Mouse (Mus musculus) small intestine, adult 2 months (tissue): Measurements from ENCODE around the gene Slc5a2. TPM values are rescaled to one million over a fixed set of nuclear protein-coding genes. Genes with fewer than 3 reads are reported as not detected.

Experiments used
- H3K27ac ChIP-seq: fragments of 200-500 bp; 2 replicates; pipeline ENCODE4 v1.5.1; 2012; ENCODE audit warnings: low read depth, low read length, control low read depth, inconsistent platforms; ENCODE audit not compliant: insufficient read depth
- H3K27me3 ChIP-seq: fragments of 200-500 bp; 2 replicates; pipeline ENCODE4 v1.6.1; 2012; ENCODE audit warnings: mild to moderate bottlenecking, moderate library complexity, low read length, inconsistent platforms; ENCODE audit not compliant: control insufficient read depth, insufficient read depth
- H3K36me3 ChIP-seq: fragments of 200-500 bp; 2 replicates; pipeline ENCODE4 v1.6.1; 2012; ENCODE audit warnings: mild to moderate bottlenecking, low read length, control low read depth, inconsistent platforms; ENCODE audit not compliant: control insufficient read depth, insufficient read depth
- H3K4me1 ChIP-seq: fragments of 200-500 bp; 2 replicates; pipeline ENCODE4 v1.6.1; 2012; ENCODE audit warnings: low read length, inconsistent platforms, mixed read lengths; ENCODE audit not compliant: control insufficient read depth, insufficient read depth, insufficient read length
- H3K4me3 ChIP-seq: fragments of 200-500 bp; 2 replicates; pipeline ENCODE4 v1.5.1; 2012; ENCODE audit warnings: low read depth, mild to moderate bottlenecking, control low read depth, inconsistent platforms, low read length, moderate library complexity
- CTCF ChIP-seq: fragments of 200-500 bp; IDR thresholded peaks from 2 replicates; pipeline ENCODE4 v1.5.1; 2012; ENCODE audit warnings: low read depth, mild to moderate bottlenecking, control low read depth, inconsistent platforms, low read length, moderate library complexity, mixed read lengths; ENCODE audit not compliant: insufficient replicate concordance, insufficient read length; ENCODE audit errors: extremely low read depth
- POLR2A ChIP-seq: fragments of 200-500 bp; IDR thresholded peaks from 2 replicates; pipeline ENCODE4 v1.6.1; 2012; ENCODE audit warnings: low read depth, mild to moderate bottlenecking, control low read depth, inconsistent platforms, low read length, moderate library complexity
- WGBS: fragments of 180-500 bp; shearing (Covaris S2); methylation state at CpG from one replicate; pipeline ENCODE4 v1.1.7; 2018; 5-methylcytosine and 5-hydroxymethylcytosine counted together
- polyA plus RNA-seq: library from polyadenylated mRNA; depleted of rRNA; stranded (reverse); fragments of >200 nt; gene quantifications from 2 replicates; pipeline ENCODE4 v1.2.3, GENCODE M21; 2012

The Slc5a2 gene
- polyA plus RNA-seq, 1 experiment, result not detected

DNA sequence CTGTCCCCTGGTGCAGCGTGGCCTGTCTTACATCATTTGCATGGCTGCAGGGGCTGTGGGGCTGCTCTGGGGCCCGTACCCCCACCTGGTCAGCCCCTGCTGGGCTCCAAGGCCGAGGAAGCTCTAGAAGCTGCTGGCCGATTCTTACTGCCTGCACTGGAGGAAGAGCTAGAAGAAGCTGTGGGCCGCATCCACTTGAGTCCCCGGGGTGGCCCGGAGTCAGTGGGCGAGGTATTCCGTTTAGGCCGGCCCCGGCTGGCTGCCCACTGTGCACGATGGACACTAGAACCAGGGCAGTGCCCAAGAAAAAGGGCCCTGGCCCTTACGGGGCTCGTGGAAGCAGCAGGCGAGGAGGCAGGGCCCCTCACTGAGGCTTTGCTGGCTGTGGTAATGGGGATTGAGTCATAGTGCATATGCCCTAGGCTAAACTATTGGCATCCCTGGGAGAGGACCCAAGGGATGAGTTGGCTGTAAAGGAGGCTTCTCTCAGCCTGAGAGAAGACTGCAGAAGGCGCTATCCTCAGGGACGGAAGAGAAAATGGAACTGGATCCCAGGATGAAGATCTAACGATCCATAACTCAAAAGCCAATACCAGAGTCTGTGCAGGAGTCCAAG, 20.9 kb upstream of the Slc5a2 start:
- H3K36me3 ChIP-seq, result peaks cover 46% of the 10 kb centered on the region
- WGBS, result 93% methylated on average over 18 of the region's 18 CpGs
- H3K27me3 ChIP-seq, result no peaks in the 10 kb centered on the region
- TF ChIP-seq POLR2A (no peak), CTCF (no peak)
- H3K4me1 ChIP-seq, result no peaks in the 10 kb centered on the region; the same call in 1 of the 2 replicates
- no peak overlapping the region for H3K4me3 ChIP-seq
- no peak overlapping the region for H3K27ac ChIP-seq

DNA sequence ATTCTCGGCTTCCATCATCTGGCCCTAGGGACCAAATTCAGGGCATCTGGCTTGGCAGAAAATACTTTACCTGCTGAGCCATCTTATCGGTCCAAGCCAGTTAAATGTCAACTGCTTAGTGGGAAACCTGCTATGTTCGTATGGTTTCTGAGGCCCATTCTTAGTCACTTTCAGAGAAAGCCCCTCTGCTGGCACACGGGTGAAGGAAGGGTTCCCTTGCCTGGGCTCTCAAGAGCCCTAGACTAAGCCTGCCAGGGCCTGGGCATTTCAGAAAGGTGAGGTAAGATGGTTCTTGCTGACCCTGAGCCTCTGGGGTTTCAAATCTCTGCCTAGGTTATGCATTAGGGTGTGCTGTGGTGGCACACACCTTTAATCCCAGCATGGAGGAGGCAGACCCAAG, 19.9 kb upstream of the Slc5a2 start:
- Histone ChIP-seq H3K4me3 (no peak overlapping the region), H3K36me3 (peaks cover 38% of the 10 kb centered on the region), H3K27me3 (no peaks in the 10 kb centered on the region), H3K4me1 (no peaks in the 10 kb centered on the region; the same call in 1 of the 2 replicates), H3K27ac (peak overlapping the region; percentile 81)
- TF ChIP-seq POLR2A (no peak), CTCF (no peak)
- 94% methylated on average over 4 of the region's 4 CpGs for WGBS

DNA sequence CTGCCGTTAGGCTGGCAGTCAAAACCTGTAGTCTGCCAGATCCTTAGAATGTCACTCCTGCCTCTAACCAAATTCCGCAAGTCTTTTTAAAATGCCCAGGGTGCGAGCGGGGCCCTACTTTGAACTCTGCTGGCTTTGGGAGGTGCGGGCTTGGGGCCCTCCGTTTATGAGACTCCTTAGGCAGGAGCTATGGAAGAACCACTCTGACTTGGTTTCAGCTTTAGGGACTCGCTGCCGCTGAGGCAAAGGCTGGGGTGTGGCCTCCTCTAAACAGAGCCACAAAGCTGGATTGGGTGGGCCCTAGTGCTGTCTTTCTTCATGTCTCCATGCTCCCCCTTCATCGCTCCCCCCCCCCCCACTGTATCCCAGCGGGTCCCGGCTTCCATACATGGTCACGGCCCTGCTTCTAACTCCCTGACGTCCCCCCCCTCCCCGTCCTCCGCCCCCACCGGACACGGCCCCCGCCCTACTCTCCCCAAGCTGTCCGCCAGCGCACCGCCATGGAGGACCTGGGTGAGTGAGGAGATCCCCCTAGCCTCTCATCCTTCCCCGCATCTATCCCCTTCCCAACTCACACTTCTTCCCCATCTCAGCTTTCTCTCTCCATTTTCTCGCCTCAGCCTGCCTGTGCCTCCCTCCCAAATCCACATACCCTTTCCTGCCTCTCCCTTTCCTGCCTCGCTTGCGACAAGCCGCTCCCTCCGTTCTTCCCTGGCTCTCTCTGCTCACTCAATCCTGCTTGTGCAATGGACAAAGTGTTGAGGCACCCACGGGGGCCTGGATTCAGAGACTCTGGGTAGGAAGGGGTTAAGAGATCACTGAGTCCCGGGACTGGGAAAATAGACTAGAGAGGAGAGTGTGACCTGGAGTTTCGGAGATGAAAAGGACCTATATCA, 18.7 kb upstream of the Slc5a2 start, which contains the start of gene Tgfb1i1:
Tgfb1i1 (plus strand) TSS at position 317 of the 896 bp plus-strand sequence.
- Histone ChIP-seq H3K36me3 (peaks cover 28% of the 10 kb centered on the region), H3K27ac (peak within 1 kb of the TSS; percentile 94), H3K4me1 (no peaks in the 10 kb centered on the region; the same call in 1 of the 2 replicates), H3K4me3 (peak within 1 kb of the TSS; percentile 70), H3K27me3 (no peaks in the 10 kb centered on the region)
- no peak for TF ChIP-seq POLR2A
- TF ChIP-seq CTCF, result no peak
- 13% methylated on average over 28 of the region's 30 CpGs for WGBS

DNA sequence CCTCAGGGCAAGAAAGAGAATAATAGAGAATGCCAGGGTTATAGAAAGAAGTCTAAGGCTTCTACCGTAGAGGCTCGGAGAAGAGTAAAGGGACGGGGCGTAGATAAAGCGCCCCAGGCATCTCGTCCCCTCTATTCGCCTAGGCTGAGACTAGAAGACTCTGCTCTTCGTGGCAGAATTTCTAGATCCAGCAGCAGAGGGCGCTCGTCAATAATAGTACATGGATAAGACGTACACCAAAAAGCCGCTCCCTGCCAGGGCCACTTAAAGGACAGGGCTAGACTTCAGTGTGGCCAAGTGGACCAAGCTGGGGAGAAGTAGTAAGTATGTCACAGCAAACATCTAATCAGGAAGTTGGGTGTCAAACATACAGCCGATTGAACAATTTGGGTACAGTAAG, 18.0 kb upstream of the Slc5a2 start:
- TF ChIP-seq CTCF (peak; percentile 77; the same call in 1 of the 2 replicates), POLR2A (no peak)
- WGBS, result 2% methylated on average over 13 of the region's 13 CpGs
- H3K36me3 ChIP-seq, result peaks cover 22% of the 10 kb centered on the region
- H3K27ac ChIP-seq, result peak overlapping the region; percentile 94
- H3K27me3 ChIP-seq, result no peaks in the 10 kb centered on the region
- H3K4me1 ChIP-seq, result no peaks in the 10 kb centered on the region; the same call in 1 of the 2 replicates
- peak overlapping the region; percentile 70; the same call in 1 of the 2 replicates for H3K4me3 ChIP-seq

DNA sequence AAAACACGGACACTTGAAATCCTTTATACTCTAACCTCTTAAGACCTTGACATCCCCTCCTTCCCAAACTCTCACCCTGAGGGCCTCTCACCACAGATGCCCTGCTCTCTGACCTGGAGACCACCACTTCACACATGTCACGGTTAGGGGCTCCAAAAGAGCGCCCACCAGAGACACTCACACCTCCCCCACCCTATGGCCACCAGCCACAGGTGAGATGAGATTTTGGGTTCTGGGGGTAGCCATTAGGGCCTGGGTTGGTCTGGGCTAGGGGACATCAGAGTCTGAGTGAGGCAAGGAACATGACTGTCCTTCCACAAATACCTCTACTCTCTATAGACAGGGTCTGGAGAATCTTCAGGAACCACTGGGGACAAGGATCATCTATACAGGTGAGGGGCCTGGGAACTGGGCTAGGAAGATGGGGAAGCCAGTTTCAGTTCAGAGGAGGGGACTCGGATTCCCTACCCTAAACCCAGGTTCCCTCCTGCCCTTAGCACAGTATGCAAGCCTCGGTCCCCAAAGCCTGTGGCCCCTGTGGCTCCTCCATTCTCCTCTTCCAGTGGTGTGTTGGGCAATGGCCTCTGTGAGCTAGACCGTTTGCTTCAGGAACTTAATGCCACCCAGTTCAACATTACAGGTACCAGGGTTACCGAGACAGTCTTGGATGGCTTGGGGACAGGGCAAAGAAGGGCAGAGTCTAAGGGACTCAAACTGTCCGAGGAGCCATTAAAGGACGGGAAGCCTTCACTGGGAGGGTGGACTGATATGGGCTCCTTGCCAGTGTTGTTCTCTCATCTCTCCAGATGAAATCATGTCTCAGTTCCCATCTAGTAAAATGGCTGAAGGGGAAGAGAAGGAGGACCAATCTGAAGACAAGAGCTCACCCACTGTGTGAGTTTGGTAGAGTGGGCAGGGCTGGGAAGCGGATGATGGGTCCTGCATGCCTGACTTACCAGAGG, 17.1 kb upstream of the Slc5a2 start:
- no peaks in the 10 kb centered on the region for H3K27me3 ChIP-seq
- H3K4me3 ChIP-seq, result peak overlapping the region; percentile 49
- H3K36me3 ChIP-seq, result peaks cover 16% of the 10 kb centered on the region
- WGBS, result 76% methylated on average over 10 of the region's 10 CpGs
- H3K4me1 ChIP-seq, result peaks cover 3% of the 10 kb centered on the region
- H3K27ac ChIP-seq, result peak overlapping the region; percentile 17; the same call in 1 of the 2 replicates
- TF ChIP-seq CTCF (no peak), POLR2A (no peak)

DNA sequence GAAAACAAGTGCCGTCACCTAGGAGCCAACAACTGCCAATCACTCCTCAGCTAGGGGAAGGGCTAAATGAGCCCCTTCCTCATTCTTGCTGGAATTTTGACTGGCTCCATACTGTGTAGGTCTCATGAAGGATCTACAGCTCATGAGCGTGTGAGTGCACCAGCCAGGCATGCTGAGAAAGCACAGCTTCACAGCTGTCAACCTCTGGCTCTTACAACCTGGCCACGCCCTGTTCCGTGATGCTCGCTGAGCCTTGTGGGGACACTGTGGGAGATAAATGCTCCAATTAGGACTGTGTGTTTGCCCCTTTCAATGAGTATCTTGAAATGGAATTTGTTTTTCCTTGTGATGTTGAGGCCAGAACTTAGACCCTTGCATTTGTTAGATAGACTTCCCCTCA, 15.5 kb upstream of the Slc5a2 start:
- H3K27me3 ChIP-seq, result no peaks in the 10 kb centered on the region
- WGBS, result 54% methylated on average over 5 of the region's 5 CpGs

More for the DNA sequence above, 15.5 kb upstream of the Slc5a2 start:
- H3K27ac ChIP-seq, result no peak overlapping the region
- H3K4me3 ChIP-seq, result no peak overlapping the region
- H3K36me3 ChIP-seq, result peaks cover 6% of the 10 kb centered on the region; the same call in 1 of the 2 replicates
- H3K4me1 ChIP-seq, result peaks cover 3% of the 10 kb centered on the region
- TF ChIP-seq CTCF (no peak), POLR2A (no peak)
